Mouse (Mus musculus) gastrocnemius, postnatal 14 days (tissue): ENCODE data around the gene Fgfr2. TPM values are rescaled to one million over a fixed set of nuclear protein-coding genes. Genes with fewer than 3 reads are reported as not detected.
A peak's percentile ranks its signal among the peaks of the same experiment; 100 is the strongest.

Experiments
- DNase-seq: peaks from one replicate; pipeline ENCODE4 v3.0.0; 2021; ENCODE audit warnings: mixed read lengths
- intact Hi-C: fragments of 180-260 bp; cut with DNase I; formaldehyde crosslinking; loops from one replicate; pipeline ENCODE4 v1.15.1; 2025; ENCODE audit warnings: low total_unique reads
- total RNA-seq, 2 experiments: library from RNA; stranded (reverse); gene quantifications; 2 replicates each; pipeline ENCODE4 v1.2.3; 2021

The Fgfr2 gene
- total RNA-seq, 2 experiments from 2014 or later, result 1.2 to 1.8 TPM

DNA sequence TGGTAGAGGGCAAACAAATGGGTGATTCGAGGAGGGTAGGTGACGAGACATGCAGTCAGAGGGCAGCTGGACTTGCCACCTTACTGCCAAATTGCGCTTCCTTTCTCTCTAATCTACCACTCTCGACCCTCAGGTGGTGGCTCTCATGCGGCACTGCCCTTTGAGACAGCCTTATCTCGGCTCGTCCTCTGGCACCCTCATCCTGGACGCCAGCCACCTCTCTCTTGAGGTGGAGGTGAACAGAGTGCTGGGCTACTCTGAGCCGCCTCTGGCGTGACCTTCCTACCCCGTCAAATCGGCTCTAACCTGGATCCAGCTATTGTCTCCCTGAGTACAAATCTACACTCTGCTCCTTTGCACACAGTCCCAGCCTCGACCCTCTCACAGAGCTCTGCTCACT, 344.5 kb downstream of the Fgfr2 start:
- DNase-seq, result no peak
- intact Hi-C loops, result no loop called here

DNA sequence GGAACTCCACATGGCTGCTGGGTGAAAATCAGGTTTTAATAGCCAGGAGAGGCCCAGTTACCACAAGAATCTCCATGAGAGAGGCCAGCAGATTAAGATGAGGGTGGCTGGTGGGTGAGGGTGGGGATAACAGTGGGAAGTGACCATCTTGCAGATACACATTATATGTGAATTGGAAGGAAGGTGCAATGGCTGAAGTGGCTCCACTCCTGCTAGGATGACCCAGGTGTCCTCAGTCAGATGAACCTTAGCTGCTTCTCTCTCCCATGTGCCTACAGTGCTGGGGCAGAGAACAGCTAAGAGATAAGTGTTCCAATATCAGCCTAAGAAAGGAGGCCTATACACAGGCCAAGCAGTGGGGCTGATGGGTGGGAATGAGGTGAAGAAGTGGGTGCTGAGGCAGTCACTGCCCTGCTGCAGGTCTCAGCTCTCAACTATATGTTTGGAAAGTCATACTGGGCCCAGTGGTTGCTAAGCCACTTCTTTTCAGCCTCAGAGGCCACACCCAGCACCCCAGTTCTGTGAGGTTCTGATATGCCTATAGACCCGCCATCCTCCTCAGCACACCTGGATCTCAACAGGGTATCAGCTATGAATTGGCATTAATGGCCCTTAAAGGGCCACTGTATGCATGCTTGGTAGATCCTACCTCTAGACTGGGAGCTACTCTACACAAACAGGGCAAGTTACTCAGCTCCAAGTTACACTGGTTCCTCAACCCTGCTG, 345.3 kb downstream of the Fgfr2 start:
- no peak for DNase-seq
- intact Hi-C loops, result no loop called here

DNA sequence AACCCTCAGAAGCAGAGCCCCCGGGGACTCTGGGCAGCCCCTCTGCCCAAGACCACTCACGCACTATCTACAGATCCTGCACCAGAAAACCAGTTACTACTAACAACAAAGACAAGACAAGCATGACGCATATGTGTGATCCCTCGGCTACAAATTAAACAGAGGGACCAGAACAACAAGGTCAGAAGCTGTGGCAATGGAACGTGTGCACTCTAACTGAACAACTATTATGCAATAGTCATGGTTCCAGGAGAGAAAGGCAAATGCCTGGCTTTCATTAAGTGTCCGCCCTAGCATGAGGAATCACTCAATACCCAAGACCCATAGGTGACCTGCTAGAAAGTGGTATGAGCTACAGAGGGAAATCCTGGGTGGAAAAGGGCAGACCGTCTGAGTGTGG, 346.0 kb downstream of the Fgfr2 start:
- DNase-seq, result no peak
- intact Hi-C loops, result no loop called here

DNA sequence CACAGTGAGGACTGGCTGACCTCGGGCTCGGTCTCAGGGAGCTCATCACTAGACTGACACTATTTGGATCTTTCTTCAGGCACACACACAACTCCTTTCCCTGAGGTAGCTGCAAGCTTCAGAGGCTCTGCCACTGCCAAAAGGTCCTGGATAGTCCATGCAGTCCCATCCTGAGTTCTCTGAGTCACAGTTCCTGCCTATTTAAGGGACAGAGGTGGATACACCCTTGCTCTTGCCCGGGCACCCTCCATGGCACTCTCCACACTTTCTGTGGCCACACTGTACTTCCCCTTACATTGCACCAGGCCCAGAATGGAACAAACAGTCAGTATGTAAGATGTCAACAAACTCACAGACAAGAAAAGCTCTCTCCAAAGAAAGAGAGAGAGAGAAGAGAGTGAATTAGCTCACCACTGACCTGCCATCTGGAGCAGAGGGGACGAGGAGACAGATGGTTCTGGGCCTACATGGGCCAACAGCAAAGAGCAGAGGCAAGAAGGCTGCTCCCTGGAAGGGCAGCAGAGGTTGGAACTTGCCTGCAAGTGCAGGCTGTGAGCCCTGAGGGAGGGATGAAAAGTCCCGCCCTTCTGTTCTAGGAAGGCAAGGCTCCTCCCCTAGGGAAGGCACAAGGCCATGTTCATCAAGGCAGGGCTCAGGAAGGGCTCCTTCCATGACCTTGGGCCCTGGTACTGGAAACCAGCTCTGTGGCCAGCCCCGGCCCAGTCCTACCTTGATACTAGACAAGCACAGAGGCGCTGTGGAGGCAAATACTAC, 346.6 kb downstream of the Fgfr2 start:
- DNase-seq, result peak; percentile 24
- intact Hi-C loops, result no loop called here

DNA sequence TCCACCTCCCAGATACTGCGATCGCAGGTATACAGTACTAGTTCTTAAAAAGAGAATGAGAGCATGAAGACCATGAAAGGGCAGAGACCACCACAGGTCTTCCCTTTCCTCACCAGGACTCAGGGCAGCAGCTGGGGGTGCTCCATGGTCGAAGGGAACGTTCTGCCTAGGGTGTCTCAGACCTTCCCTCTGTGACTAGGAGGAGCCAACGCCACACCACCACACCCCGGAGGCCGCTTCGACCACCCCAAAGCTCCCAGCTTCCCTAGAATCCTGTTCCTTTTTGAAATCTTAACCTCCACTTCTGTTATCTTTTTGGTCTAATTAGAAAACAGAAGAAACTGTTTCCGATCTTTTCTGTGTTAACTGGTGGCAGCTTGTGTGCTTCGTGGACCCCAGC, 347.2 kb downstream of the Fgfr2 start:
- intact Hi-C loops, result no loop called here
- no peak for DNase-seq

DNA sequence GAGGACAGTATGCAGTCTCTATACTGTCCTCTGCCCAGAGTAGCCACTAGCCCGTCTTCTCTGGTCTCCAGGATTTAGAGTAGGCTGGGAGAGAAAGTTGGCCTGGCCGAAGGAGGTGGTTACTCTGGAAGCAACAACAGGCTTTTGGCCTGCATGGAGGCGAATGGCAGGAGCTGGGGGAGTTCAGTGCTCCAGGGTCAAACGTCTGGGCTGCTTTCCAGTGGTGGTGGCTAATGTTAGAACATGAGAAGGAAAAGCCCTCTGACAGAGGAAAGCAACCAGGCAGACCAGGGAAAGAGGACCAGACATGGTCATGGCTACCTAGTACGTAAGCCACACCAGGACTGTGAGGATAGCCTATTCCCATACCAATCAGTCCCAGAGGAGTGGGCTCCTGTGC, 347.8 kb downstream of the Fgfr2 start:
- DNase-seq, result peak; percentile 77

DNA sequence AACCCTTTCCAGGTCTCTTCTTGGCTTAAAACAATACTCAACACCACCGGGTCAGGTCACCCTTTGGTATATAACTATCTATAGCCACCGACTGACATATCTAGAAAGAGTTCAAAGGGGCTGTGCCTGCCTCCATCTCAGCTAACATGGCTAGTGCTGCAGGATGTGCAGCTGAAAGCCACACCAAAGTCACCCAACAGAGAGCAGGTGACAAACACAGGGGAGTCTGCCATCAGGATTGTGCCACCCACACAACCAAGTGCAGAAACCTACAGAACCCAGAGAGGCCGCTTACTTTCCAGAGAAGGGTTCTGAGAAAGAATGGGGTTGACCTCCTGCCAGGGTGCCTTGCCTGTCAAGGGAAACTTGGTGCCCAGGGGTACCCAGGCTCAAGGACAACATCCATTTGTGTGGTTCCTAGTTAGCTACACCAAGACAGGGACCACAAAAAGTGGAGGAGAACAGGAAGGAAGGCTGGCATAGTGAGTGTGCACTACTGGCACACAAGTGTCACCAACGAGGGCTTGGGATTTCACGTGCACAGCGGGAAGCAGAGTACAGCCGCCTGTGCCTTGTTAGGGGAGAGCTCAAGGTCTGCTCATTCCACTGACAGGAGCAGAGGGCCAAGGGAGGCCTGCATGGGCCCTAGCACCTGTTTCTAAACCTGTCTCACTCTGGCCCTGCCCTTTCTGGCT, 350.0 kb downstream of the Fgfr2 start:
- intact Hi-C loops, result no loop called here
- DNase-seq, result no peak

More for the DNA sequence above, 347.8 kb downstream of the Fgfr2 start:
- intact Hi-C loops, result no loop called here

DNA sequence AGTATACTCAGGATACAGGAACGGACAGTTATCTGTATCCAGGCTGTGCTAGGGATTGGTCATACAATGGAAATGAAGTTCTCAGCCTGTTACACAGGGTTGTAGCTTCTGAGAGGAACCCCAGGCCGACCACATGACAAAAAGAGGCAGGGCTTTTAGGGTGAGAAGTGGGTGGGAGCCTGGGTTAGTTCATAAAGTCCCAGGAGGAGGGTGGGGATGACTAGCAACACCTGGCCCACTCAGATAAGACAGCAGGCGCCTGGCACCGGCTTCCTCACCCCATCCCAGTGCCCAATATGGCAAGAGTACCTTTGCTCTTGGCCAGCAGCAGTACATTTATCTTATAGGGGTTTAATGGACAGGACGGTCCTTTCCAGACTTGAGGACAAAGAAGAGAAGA, 350.7 kb downstream of the Fgfr2 start:
- no peak for DNase-seq
- intact Hi-C loops, result no loop called here

DNA sequence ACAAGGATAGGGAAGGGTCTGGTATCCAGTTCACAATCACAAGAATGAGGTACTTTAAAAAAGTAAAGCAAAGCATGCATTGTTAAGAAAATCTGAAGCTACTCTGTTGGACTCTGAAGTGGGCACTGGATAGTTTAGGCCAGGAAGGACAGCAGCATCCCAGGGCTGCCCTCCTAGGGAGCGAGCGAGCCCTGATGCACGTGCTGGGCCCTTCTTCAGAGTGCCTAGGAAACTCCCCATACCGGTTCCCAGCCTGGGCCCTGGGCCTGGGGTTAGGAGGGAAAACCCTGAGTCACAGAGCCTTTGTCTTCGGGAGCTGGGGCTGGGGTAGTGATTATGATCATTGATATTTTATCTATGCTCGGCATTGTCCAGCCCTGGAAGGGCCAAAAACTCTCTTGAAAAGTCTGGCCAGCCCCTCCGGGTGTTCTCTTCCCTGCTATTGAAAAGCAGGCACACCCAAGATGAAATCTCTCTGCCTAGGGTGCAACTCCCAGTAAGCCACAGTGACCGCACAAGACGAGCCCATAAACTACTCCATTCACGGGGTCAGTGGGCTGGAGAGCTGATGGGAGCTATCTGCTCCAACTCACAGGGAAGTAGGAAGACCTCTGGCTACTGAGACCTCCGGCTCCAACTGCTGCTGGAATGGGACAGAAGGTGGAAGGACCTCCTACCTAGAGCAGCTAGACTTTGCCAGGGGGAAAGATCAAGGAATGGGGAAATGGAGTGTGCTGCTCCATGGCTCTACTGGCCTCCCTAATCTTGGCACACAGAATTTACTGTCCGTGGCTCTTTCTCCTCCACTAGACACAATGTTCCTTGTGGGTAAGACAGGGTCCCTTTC, 354.4 kb downstream of the Fgfr2 start:
- intact Hi-C loops, result no loop called here
- no peak for DNase-seq

DNA sequence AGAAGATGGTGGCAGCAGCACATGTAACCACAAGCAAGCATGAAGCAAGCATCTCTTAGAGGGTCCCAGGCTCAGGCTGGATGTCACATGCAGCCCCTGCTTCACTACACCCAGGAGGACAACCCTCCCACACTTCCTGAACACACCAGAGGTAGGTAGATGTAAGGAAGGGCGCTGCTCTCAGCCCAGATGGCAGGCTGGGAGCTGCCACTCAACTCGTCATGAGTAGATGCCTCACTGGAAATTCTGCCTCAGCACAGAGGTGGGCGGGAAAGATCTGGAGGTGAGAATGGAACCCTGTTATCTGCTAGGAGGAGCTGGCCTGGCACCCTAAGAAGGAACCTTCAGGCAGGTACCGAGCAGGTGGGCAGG, 355.2 kb downstream of the Fgfr2 start:
- no peak for DNase-seq
- intact Hi-C loops, result no loop called here

DNA sequence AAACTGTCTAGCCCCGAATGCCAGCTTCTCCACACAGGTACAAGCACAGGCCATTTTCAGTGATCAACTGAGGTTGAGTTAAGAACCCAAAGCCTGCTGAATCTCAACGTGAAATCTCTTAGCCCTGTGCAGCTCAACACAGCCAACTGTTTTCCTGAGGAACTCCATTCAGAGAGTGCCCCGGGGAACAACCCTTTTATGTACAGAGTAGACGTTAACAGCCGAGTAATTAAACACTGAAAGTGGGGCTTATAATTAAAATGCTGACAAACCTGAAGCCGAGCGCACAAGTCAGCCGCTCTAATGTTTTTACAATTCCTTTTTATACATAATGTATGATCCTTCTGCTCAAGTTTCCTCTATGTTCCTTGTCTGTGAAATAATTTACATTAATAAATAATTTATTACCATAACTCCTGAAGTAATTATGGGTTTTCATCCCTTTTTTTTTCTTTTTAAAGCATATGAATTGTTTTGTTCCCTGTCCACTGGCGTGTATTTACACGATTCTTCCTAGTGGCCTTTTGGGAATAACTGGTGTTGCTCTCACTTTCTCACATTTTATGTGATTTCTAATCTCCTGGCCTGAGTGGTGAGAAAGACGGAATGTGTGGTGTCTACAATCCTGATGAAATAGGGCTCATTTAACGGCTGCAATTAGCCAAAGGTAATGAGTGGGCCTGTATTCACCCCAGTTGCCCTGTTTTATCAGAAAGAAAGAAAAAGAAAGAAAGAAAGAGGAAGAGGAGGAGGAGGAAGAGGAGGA, 355.7 kb downstream of the Fgfr2 start:
- intact Hi-C loops, result no loop called here
- no peak for DNase-seq

DNA sequence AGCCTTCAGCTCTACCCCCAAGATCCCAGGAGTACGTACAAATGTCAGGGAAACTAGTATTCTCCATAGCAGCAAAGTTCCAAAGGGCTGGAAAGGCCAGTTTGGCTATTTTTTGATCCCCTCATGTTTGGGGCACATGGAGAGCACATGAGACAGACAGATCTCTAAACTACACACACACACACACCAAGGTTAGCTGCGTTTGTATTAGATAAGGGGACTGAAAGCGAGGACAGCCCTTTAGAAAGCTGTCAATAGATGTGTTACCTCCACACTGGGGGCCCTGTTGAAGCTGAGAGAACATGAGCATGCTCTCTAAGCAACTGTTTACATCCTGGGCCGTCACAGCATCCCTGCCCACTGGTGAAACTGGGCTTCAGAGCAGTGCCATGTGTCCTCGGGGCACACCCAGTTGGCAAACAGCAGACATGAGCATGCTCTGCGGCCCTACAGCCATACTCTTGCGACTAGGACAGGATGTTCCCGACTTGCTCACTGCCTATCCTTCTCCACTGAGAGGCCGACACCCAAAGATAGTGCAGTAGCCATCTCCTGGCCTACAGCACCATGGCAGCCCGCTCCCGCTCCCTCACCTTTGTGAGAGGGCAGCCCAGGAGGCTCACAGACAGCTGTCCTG, 356.8 kb downstream of the Fgfr2 start:
- intact Hi-C loops, result no loop called here
- DNase-seq, result no peak

DNA sequence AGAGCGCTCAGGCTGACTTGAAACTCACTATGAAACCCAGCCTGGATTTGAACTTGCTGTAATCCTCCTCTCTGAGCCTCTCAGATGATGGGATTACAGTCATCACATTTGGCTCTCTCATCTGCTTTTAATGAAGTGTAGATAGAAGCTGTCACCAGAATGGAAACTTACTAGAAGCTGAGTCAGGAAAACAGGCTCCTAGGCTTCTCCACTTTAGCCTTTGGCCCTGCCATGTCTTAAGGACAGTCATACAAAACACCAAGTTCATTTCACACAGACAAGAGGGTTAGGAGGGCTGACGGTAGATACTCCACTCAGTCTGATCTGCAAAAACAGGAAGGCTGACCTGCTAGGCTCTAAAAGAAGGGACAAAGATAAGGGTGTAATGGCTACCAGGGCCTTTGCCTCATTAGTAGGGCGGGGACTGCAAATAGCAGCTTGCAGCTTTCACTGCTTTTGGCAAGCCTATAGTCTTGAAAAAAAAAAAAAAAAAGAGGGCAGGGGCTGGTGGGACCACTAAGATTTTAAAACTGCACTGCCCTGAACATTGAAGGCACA, 357.4 kb downstream of the Fgfr2 start:
- intact Hi-C loops, result no loop called here
- no peak for DNase-seq

DNA sequence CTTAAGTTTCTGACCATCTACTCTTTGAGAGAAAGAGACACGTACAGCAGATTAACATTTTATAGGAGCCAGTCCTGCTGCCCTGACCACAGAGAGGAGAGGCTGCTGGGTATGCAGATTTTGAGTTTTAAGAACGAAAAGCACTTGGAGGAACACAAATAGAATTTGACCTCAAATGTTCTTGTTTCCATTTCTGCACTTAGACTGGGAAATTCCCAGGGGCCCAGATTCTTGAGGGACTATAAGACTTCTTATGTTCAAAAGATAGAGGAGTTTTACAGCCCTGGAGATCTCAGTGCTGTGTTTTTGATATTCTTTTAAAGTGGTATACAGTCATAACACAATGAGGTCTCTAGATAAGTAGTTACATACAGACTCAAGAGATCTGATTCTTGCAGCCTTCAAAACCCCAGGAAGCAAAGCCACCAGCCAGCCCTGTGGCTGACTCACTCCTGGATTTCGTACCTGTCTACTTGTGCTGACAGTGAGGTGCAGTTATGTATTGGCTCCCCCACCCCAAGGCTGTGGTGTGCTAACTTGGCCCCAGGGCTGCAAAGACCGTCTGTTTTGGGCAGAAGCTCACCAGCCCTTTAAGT, 358.2 kb downstream of the Fgfr2 start:
- intact Hi-C loops, result no loop called here
- no peak for DNase-seq

DNA sequence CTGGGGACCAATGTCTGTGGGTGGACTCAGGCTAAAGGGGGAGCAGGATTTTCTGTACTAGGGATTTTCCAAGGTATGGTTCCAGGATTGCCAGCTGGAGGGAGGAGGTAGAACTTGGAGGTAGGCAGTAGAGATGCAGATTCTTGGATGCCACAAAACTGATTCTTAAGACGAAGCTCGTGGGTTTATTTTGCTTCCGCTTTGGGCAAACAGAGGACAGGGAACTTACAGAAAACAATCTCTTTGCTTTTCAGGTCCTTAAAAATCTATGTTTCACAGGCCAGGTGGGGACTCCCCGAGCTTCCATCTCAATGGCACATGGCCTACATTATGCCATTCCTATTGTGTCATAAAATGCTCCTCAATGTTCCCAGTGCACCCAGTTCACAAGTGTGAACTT, 358.8 kb downstream of the Fgfr2 start:
- DNase-seq, result no peak
- intact Hi-C loops, result no loop called here

DNA sequence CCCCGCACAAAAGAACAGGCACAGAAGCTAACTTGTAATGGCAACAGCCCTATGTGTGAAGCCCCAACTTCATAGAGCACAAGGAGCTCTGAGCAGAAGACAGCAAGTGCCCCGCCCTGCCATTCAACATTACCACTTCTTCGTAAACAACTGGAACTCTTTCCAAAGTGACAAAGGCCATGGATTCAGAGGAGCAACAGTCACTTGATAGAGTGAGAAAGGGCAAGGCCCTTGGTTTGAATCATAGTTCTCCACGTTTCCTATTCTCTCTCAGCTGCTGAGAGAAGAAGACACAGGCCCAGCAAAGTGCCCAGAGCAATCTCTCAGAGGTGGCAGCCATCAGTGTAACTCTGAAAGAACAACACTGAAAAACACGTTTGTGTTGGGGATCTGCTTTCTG, 359.2 kb downstream of the Fgfr2 start:
- DNase-seq, result no peak
- intact Hi-C loops, result no loop called here

DNA sequence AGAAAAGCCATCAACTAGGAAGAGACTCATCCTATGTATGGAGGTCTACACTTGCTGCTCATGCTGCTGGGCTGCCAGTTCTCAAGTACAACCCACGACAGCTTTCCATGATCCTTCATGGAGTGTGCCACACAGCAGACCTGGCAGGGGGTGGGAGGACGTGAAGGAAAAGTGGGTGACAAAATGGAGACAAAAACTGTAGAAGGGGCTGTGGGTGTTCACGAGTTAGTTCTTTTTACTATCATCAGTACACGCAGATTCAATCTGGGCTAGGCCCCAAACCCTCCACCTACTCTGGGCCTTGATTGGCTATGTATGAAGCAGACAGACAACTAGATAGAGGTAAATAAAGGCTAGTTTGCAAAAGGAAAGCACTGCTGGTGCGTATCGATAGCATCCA, 359.8 kb downstream of the Fgfr2 start:
- intact Hi-C loops, result no loop called here
- no peak for DNase-seq

DNA sequence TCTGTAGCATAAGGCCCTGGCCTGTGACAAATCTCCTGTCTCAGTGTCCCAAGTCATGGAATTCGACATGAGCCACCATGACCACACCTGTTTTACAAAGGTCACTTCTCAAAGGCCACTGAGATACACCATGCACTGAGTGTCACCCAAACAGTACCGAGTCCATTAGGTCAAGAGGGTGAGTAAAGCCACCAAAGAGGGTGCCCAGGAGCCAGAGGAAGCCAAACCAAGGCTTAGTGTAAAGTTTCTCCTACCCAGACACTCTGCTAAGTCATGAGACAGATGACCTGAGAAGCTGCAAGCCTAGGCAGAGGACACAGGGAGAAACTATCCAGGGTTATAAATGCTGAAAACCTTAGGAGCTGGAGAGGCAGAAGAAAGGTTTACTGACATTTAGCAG, 361.7 kb downstream of the Fgfr2 start:
- no peak for DNase-seq
- intact Hi-C loops, result no loop called here
